In genomic region chr1:172309699-172310398, GRCm38 (mm10) we compare ENCODE assay signal across 8 mouse cellular contexts. TPM values are rescaled to one million over a fixed set of nuclear protein-coding genes. Genes with fewer than 3 reads are reported as not detected.
DNase-seq lines count a peak whose midpoint lies in the region; ATAC-seq lines count a peak whose summit lies in the region.

No protein-coding gene starts in this region.

- DNase-seq in adrenal gland, adult (ENCODE audit: inconsistent age in 2 of 2, low spot score in 1 of 2), result peak; percentile 90 to 99
- DNase-seq in embryo, embryonic 10 days (ENCODE audit: low spot score), result peak; percentile 98
- peak; percentile 93 for DNase-seq in gastrocnemius, postnatal 10 days
- DNase-seq in induced T-regulatory cell, adult 2 months (ENCODE audit: low read depth), result peak; percentile 97
- peak; percentile 87 to 92 for DNase-seq in left cerebral cortex, adult 8-10 months (ENCODE audit: low spot score in 2 of 2)
- DNase-seq in right cerebral cortex, adult 2 months (ENCODE audit: low spot score in 2 of 2), result peak; percentile 93
- DNase-seq in urinary bladder, postnatal 10 days (ENCODE audit: low spot score), result peak; percentile 79

- peak; percentile 38 for ATAC-seq in megakaryocyte, adult 5-6 weeks (ENCODE audit: poor library complexity, severe bottlenecking)

RNA-seq across cellular contexts. Expression of gene Atp1a2, which starts 12.0 kb away (rescaled TPM):
- total RNA-seq in gastrocnemius, postnatal 10 days (2021), result 100 to 1,000 TPM; 695 to 761 TPM
- 100 to 1,000 TPM; 623 to 677 (median 661) TPM for total RNA-seq in left cerebral cortex, adult 8-10 months (2022)
- 0.02 TPM in 1 of 2 replicates, not detected in the other for total RNA-seq in megakaryocyte, adult 5-6 weeks (2015)
- not detected in 2 replicates for total RNA-seq in megakaryocyte, adult 5-6 weeks (2017)

RNA-seq across cellular contexts. Expression of gene Kcnj9, which starts 19.3 kb away (rescaled TPM):
- total RNA-seq in gastrocnemius, postnatal 10 days (2021), result under 1 TPM; 0.07 to 0.14 TPM
- total RNA-seq in left cerebral cortex, adult 8-10 months (2022), result 100 to 1,000 TPM; 109 to 120 (median 112) TPM
- total RNA-seq in megakaryocyte, adult 5-6 weeks (2015), result not detected in 2 replicates
- total RNA-seq in megakaryocyte, adult 5-6 weeks (2017), result not detected in 2 replicates

RNA-seq across cellular contexts. Expression of gene Kcnj10, which starts 31.2 kb away (rescaled TPM):
- total RNA-seq in gastrocnemius, postnatal 10 days (2021), result 1 to 10 TPM in 1 of 2 experiments, under 1 TPM in 1; 0.87 to 1.2 TPM
- total RNA-seq in left cerebral cortex, adult 8-10 months (2022), result 100 to 1,000 TPM in 3 of 4 experiments, 10 to 100 TPM in 1; 98.2 to 130 (median 113) TPM
- total RNA-seq in megakaryocyte, adult 5-6 weeks (2015), result 0.23 and 0.42 TPM in 2 replicates
- total RNA-seq in megakaryocyte, adult 5-6 weeks (2017), result 0.26 and 0.28 TPM in 2 replicates

RNA-seq across cellular contexts. Expression of gene Igsf8, which starts 48.4 kb away (rescaled TPM):
- total RNA-seq in gastrocnemius, postnatal 10 days (2021), result 10 to 100 TPM; 15.4 to 19.1 TPM
- total RNA-seq in left cerebral cortex, adult 8-10 months (2022), result 100 to 1,000 TPM; 256 to 294 (median 274) TPM
- total RNA-seq in megakaryocyte, adult 5-6 weeks (2015), result 29.6 and 40.0 TPM in 2 replicates
- total RNA-seq in megakaryocyte, adult 5-6 weeks (2017), result 26.1 and 34.4 TPM in 2 replicates

RNA-seq across cellular contexts. Expression of gene Atp1a4, which starts 51.6 kb away (rescaled TPM):
- total RNA-seq in gastrocnemius, postnatal 10 days (2021), result under 1 TPM; 0.61 to 0.66 TPM
- total RNA-seq in left cerebral cortex, adult 8-10 months (2022), result not detected
- total RNA-seq in megakaryocyte, adult 5-6 weeks (2015), result not detected in 2 replicates
- not detected in 2 replicates for total RNA-seq in megakaryocyte, adult 5-6 weeks (2017)

Comparison
In these comparisons a context has a peak if more than half of its experiments do, and no peak if none do; other contexts are left out.
1. Peak in every context shown above with its lines: DNase-seq and ATAC-seq.
2. RNA of gene Atp1a2, which starts 12.0 kb away (total RNA-seq): 695 to 761 TPM in gastrocnemius, postnatal 10 days and 623 to 677 TPM in left cerebral cortex, adult 8-10 months; 0.02 TPM in megakaryocyte, adult 5-6 weeks; every median in the first group is over 100 times any median in the second.
3. RNA of gene Kcnj9, which starts 19.3 kb away (total RNA-seq): 109 to 120 TPM in left cerebral cortex, adult 8-10 months; 0.07 to 0.14 TPM in gastrocnemius, postnatal 10 days and not detected in megakaryocyte, adult 5-6 weeks; every median in the first group is over 10 times any median in the second.
4. RNA of gene Kcnj10, which starts 31.2 kb away (total RNA-seq): 98.2 to 130 TPM in left cerebral cortex, adult 8-10 months; 0.87 to 1.2 TPM in gastrocnemius, postnatal 10 days and 0.23 to 0.42 TPM in megakaryocyte, adult 5-6 weeks; every median in the first group is over 10 times any median in the second.